Mouse (Mus musculus): ENCODE measurements around the gene Defb13.

- TF ChIP-seq CTCF (IDR thresholded peaks at IDR 0.05) (no peak), POLR2A (IDR thresholded peaks at IDR 0.05; ENCODE audit: insufficient read depth, low read depth, low read length) (no peak)
Observed at GRCm38 (mm10) chr8:21946462-21946861, at the start of gene Defb13.

All from heart, adult 2 months (tissue).